Mouse (Mus musculus) urinary bladder, adult 18-20 months (tissue): ENCODE results near the gene Qser1.
"Not testable (repeated sequence)": the region's sequence is repeated elsewhere in the genome, so short reads cannot be mapped to it uniquely, and the experiment has no call there.

ENCODE experiments used
- DNase-seq, 2 experiments: peaks; one replicate each; pipeline ENCODE4 v3.0.0; 2022; ENCODE audit warnings: low spot score in 2 of 2, mixed read lengths in 2 of 2

Qser1 gene

GRCm38 (mm10) chr2:104816371-104816827 is at the start of gene Qser1:
Gene Qser1 (minus strand): TSS chr2:104816760.
- DNase-seq: no peak

GRCm38 (mm10) chr2:104864176-104864860 is 47.8 kb upstream of the Qser1 start:
- no peak for DNase-seq

- no peak for DNase-seq
Measured at GRCm38 (mm10) chr2:104860426-104860825, 43.9 kb upstream of the Qser1 start.

- no peak for DNase-seq
Measured at GRCm38 (mm10) chr2:104859060-104859459, 42.5 kb upstream of the Qser1 start.

GRCm38 (mm10) chr2:104858083-104858482 is 41.5 kb upstream of the Qser1 start:
- not testable (repeated sequence) for DNase-seq

- DNase-seq: no peak
Measured at GRCm38 (mm10) chr2:104856218-104856617, 39.7 kb upstream of the Qser1 start.

- DNase-seq: no peak
Measured at GRCm38 (mm10) chr2:104855732-104856131, 39.2 kb upstream of the Qser1 start.

- no peak for DNase-seq
Measured at GRCm38 (mm10) chr2:104854836-104855235, 38.3 kb upstream of the Qser1 start.

- no peak for DNase-seq
Measured at GRCm38 (mm10) chr2:104852546-104852945, 36.0 kb upstream of the Qser1 start.

- DNase-seq: no peak
Measured at GRCm38 (mm10) chr2:104851686-104852085, 35.1 kb upstream of the Qser1 start.

- no peak for DNase-seq
Measured at GRCm38 (mm10) chr2:104849991-104850359, 33.4 kb upstream of the Qser1 start.

- DNase-seq: peak; percentile 71 to 74
Measured at GRCm38 (mm10) chr2:104849276-104849990, 32.9 kb upstream of the Qser1 start, which contains the start of gene Prrg4. Gene Prrg4 (minus strand): TSS chr2:104849876.

- DNase-seq: peak in 1 of 2 experiments; percentile 21
Measured at GRCm38 (mm10) chr2:104848235-104849161, 31.9 kb upstream of the Qser1 start.

GRCm38 (mm10) chr2:104847645-104848044 is 31.1 kb upstream of the Qser1 start:
- DNase-seq: no peak

- DNase-seq: no peak
Measured at GRCm38 (mm10) chr2:104846638-104847414, 30.3 kb upstream of the Qser1 start.

- DNase-seq: no peak
Measured at GRCm38 (mm10) chr2:104842559-104842958, 26.0 kb upstream of the Qser1 start.

GRCm38 (mm10) chr2:104841736-104842135 is 25.2 kb upstream of the Qser1 start:
- peak in 1 of 2 experiments; percentile 25 for DNase-seq

- DNase-seq: no peak
Measured at GRCm38 (mm10) chr2:104840974-104841373, 24.4 kb upstream of the Qser1 start.

- DNase-seq: no peak
Measured at GRCm38 (mm10) chr2:104832486-104832885, 15.9 kb upstream of the Qser1 start.

- DNase-seq: no peak
Measured at GRCm38 (mm10) chr2:104826191-104826590, 9.6 kb upstream of the Qser1 start.

GRCm38 (mm10) chr2:104818763-104819162 is 2.2 kb upstream of the Qser1 start:
- not testable (repeated sequence) for DNase-seq
